Mouse (Mus musculus): ENCODE measurements around the gene Ptprg. TPM values are rescaled to one million over a fixed set of nuclear protein-coding genes. Genes with fewer than 3 reads are reported as not detected.
A peak's percentile ranks its signal among the peaks of the same experiment; 100 is the strongest.

Ptprg gene
- polyA plus RNA-seq, 1 experiment from 2014 or later = 26.5 TPM

GRCm38 (mm10) chr14:11871752-11872344, 318.5 kb downstream of the Ptprg start:
- Histone ChIP-seq H3K4me1 (replicated peaks; ENCODE audit: control insufficient read depth, insufficient read depth, low read length) (peaks cover 5% of the 10 kb centered on the region), H3K9me3 (ENCODE audit: control insufficient read depth, low read length) (no peaks in the 10 kb centered on the region), H3K36me3 (ENCODE audit: control insufficient read depth, insufficient read depth, low read length) (no peaks in the 10 kb centered on the region), H3K9ac (ENCODE audit: low read length) (no peak overlapping the region), H3K27ac (ENCODE audit: low read length) (no peak overlapping the region), H3K27me3 (ENCODE audit: control insufficient read depth, insufficient read depth, low read depth, low read length) (no peaks in the 10 kb centered on the region), H3K4me2 (ENCODE audit: low read depth, low read length) (no peak overlapping the region), H3K4me3 (ENCODE audit: low read length) (no peak overlapping the region)
- no peak for ATAC-seq (ENCODE audit: low read depth)
- 48% methylated on average over 8 of the region's 8 CpGs for WGBS

GRCm38 (mm10) chr14:11874266-11874665, 320.9 kb downstream of the Ptprg start:
- Histone ChIP-seq H3K4me2 (ENCODE audit: low read depth, low read length) (no peak overlapping the region), H3K27me3 (ENCODE audit: control insufficient read depth, insufficient read depth, low read depth, low read length) (no peaks in the 10 kb centered on the region), H3K36me3 (ENCODE audit: control insufficient read depth, insufficient read depth, low read length) (no peaks in the 10 kb centered on the region), H3K4me3 (ENCODE audit: low read length) (no peak overlapping the region), H3K9ac (ENCODE audit: low read length) (no peak overlapping the region), H3K27ac (ENCODE audit: low read length) (no peak overlapping the region), H3K9me3 (ENCODE audit: control insufficient read depth, low read length) (no peaks in the 10 kb centered on the region), H3K4me1 (replicated peaks; ENCODE audit: control insufficient read depth, insufficient read depth, low read length) (peaks cover 5% of the 10 kb centered on the region)
- 65% methylated on average over 6 of the region's 6 CpGs for WGBS
- ATAC-seq (ENCODE audit: low read depth) = no peak

- no peak overlapping the region for H3K4me3 ChIP-seq (ENCODE audit: low read length)
- no peak for ATAC-seq (ENCODE audit: low read depth)
- H3K36me3 ChIP-seq (ENCODE audit: control insufficient read depth, insufficient read depth, low read length) = no peaks in the 10 kb centered on the region
- no peak overlapping the region for H3K27ac ChIP-seq (ENCODE audit: low read length)
- peaks cover 1% of the 10 kb centered on the region for H3K4me1 ChIP-seq (replicated peaks; ENCODE audit: control insufficient read depth, insufficient read depth, low read length)
- no peak overlapping the region for H3K9ac ChIP-seq (ENCODE audit: low read length)
- H3K9me3 ChIP-seq (ENCODE audit: control insufficient read depth, low read length) = no peaks in the 10 kb centered on the region
- 80% methylated on average over 11 of the region's 11 CpGs for WGBS
- no peak overlapping the region for H3K4me2 ChIP-seq (ENCODE audit: low read depth, low read length)
- H3K27me3 ChIP-seq (ENCODE audit: control insufficient read depth, insufficient read depth, low read depth, low read length) = no peaks in the 10 kb centered on the region
These were observed 321.9 kb downstream of the Ptprg start for GRCm38 (mm10) chr14:11874960-11875889.

GRCm38 (mm10) chr14:11881082-11881481, 327.8 kb downstream of the Ptprg start:
- peaks cover 13% of the 10 kb centered on the region for H3K4me1 ChIP-seq (replicated peaks; ENCODE audit: control insufficient read depth, insufficient read depth, low read length)
- no peak overlapping the region for H3K27ac ChIP-seq (ENCODE audit: low read length)
- ATAC-seq (ENCODE audit: low read depth) = no peak
- no peak overlapping the region for H3K4me3 ChIP-seq (ENCODE audit: low read length)
- H3K4me2 ChIP-seq (ENCODE audit: low read depth, low read length) = no peak overlapping the region
- WGBS = 73% methylated on average over 3 of the region's 3 CpGs
- no peaks in the 10 kb centered on the region for H3K9me3 ChIP-seq (ENCODE audit: control insufficient read depth, low read length)
- no peaks in the 10 kb centered on the region for H3K36me3 ChIP-seq (ENCODE audit: control insufficient read depth, insufficient read depth, low read length)
- H3K27me3 ChIP-seq (ENCODE audit: control insufficient read depth, insufficient read depth, low read depth, low read length) = no peaks in the 10 kb centered on the region
- no peak overlapping the region for H3K9ac ChIP-seq (ENCODE audit: low read length)

- Histone ChIP-seq H3K27ac (ENCODE audit: low read length) (0 out of 2 replicates have a peak overlapping the region, but pooled peaks have one; percentile 7), H3K4me1 (replicated peaks; ENCODE audit: control insufficient read depth, insufficient read depth, low read length) (peaks cover 13% of the 10 kb centered on the region), H3K9me3 (ENCODE audit: control insufficient read depth, low read length) (no peaks in the 10 kb centered on the region), H3K9ac (ENCODE audit: low read length) (no peak overlapping the region), H3K36me3 (ENCODE audit: control insufficient read depth, insufficient read depth, low read length) (no peaks in the 10 kb centered on the region), H3K4me3 (ENCODE audit: low read length) (no peak overlapping the region), H3K4me2 (ENCODE audit: low read depth, low read length) (peak overlapping the region; percentile 22; the same call in 1 of the 2 replicates), H3K27me3 (ENCODE audit: control insufficient read depth, insufficient read depth, low read depth, low read length) (no peaks in the 10 kb centered on the region)
- ATAC-seq (ENCODE audit: low read depth) = peak; percentile 31; the same call in 1 of the 2 replicates
- 31% methylated on average over 10 of the region's 10 CpGs for WGBS
These were observed 330.0 kb downstream of the Ptprg start for GRCm38 (mm10) chr14:11883142-11883921.

- no peak overlapping the region for H3K9ac ChIP-seq (ENCODE audit: low read length)
- peaks cover 13% of the 10 kb centered on the region for H3K4me1 ChIP-seq (replicated peaks; ENCODE audit: control insufficient read depth, insufficient read depth, low read length)
- H3K9me3 ChIP-seq (ENCODE audit: control insufficient read depth, low read length) = no peaks in the 10 kb centered on the region
- no peak overlapping the region for H3K27ac ChIP-seq (ENCODE audit: low read length)
- no peaks in the 10 kb centered on the region for H3K27me3 ChIP-seq (ENCODE audit: control insufficient read depth, insufficient read depth, low read depth, low read length)
- H3K4me3 ChIP-seq (ENCODE audit: low read length) = no peak overlapping the region
- H3K4me2 ChIP-seq (ENCODE audit: low read depth, low read length) = no peak overlapping the region
- 39% methylated on average over 5 of the region's 5 CpGs for WGBS
- H3K36me3 ChIP-seq (ENCODE audit: control insufficient read depth, insufficient read depth, low read length) = no peaks in the 10 kb centered on the region
- 0 out of 2 replicates have a peak, but pooled peaks have one; percentile 17 for ATAC-seq (ENCODE audit: low read depth)
These were observed 330.7 kb downstream of the Ptprg start for GRCm38 (mm10) chr14:11883995-11884394.

GRCm38 (mm10) chr14:11886417-11886816, 333.1 kb downstream of the Ptprg start:
- ATAC-seq (ENCODE audit: low read depth) = no peak
- Histone ChIP-seq H3K9me3 (ENCODE audit: control insufficient read depth, low read length) (no peaks in the 10 kb centered on the region), H3K36me3 (ENCODE audit: control insufficient read depth, insufficient read depth, low read length) (no peaks in the 10 kb centered on the region), H3K4me3 (ENCODE audit: low read length) (no peak overlapping the region), H3K27ac (ENCODE audit: low read length) (no peak overlapping the region), H3K27me3 (ENCODE audit: control insufficient read depth, insufficient read depth, low read depth, low read length) (no peaks in the 10 kb centered on the region), H3K9ac (ENCODE audit: low read length) (no peak overlapping the region), H3K4me2 (ENCODE audit: low read depth, low read length) (no peak overlapping the region), H3K4me1 (replicated peaks; ENCODE audit: control insufficient read depth, insufficient read depth, low read length) (peaks cover 13% of the 10 kb centered on the region)
- WGBS = 63% methylated on average over 3 of the region's 3 CpGs

GRCm38 (mm10) chr14:11890890-11891289, 337.6 kb downstream of the Ptprg start:
- no peak overlapping the region for H3K27ac ChIP-seq (ENCODE audit: low read length)
- H3K4me1 ChIP-seq (replicated peaks; ENCODE audit: control insufficient read depth, insufficient read depth, low read length) = no peaks in the 10 kb centered on the region
- no peak overlapping the region for H3K9ac ChIP-seq (ENCODE audit: low read length)
- no peak overlapping the region for H3K4me2 ChIP-seq (ENCODE audit: low read depth, low read length)
- H3K27me3 ChIP-seq (ENCODE audit: control insufficient read depth, insufficient read depth, low read depth, low read length) = no peaks in the 10 kb centered on the region
- no peaks in the 10 kb centered on the region for H3K36me3 ChIP-seq (ENCODE audit: control insufficient read depth, insufficient read depth, low read length)
- no peaks in the 10 kb centered on the region for H3K9me3 ChIP-seq (ENCODE audit: control insufficient read depth, low read length)
- H3K4me3 ChIP-seq (ENCODE audit: low read length) = no peak overlapping the region
- ATAC-seq (ENCODE audit: low read depth) = no peak
- WGBS = 57% methylated on average over 3 of the region's 3 CpGs

GRCm38 (mm10) chr14:11892621-11893020, 339.3 kb downstream of the Ptprg start:
- no peaks in the 10 kb centered on the region for H3K9me3 ChIP-seq (ENCODE audit: control insufficient read depth, low read length)
- 33% methylated on average over 9 of the region's 9 CpGs for WGBS
- H3K9ac ChIP-seq (ENCODE audit: low read length) = no peak overlapping the region
- ATAC-seq (ENCODE audit: low read depth) = no peak
- no peaks in the 10 kb centered on the region for H3K4me1 ChIP-seq (replicated peaks; ENCODE audit: control insufficient read depth, insufficient read depth, low read length)
- H3K4me3 ChIP-seq (ENCODE audit: low read length) = no peak overlapping the region
- H3K27ac ChIP-seq (ENCODE audit: low read length) = no peak overlapping the region
- H3K36me3 ChIP-seq (ENCODE audit: control insufficient read depth, insufficient read depth, low read length) = no peaks in the 10 kb centered on the region
- no peaks in the 10 kb centered on the region for H3K27me3 ChIP-seq (ENCODE audit: control insufficient read depth, insufficient read depth, low read depth, low read length)
- no peak overlapping the region for H3K4me2 ChIP-seq (ENCODE audit: low read depth, low read length)
